Comparison of ENCODE assay signal across 24 mouse cellular contexts in the genomic region with DNA sequence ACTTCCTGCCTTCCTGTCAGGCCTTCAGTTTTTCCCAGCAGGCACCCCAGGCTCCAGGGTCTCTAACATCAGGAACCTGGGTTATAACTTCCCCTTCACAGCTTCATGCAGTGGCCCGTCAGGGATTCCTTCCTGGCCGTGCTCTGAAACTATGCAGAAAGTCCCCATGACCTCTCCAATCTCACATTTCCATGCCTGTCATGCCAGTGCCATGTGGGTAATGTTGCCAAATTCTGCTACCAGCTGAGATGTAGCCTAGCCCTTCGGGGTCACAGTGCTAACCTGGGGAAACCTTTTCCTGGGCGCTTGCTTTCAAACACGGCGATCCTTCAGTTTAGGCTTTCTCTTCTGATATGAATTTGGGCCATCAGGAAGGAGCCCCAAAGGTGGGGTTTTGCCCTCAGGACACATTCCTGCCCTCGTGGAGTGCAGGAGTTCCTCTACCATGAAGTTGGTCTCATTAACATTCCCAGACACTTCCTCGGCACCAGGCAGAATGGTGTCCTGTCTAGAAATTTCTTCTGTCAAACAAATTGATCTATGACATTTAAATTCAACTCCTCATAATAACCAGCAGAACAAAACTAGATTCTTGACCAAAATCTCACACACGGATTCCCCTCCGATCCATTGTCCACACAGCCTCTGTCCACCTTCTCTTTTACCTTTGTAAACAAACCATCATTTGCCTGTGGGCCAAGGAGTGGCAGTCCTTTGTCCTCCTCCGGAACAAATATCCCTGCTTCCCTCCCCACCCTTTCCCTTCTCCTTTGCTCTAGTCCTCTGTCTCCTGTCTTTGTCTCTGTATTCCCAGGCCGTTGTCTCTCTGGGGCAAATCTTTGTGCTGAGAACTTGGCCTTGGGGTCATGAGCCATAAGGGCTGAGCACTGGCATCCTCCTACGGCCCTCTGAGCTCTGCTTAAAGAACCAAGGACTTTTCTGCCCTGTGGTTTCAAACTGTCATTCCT. TPM values are rescaled to one million over a fixed set of nuclear protein-coding genes. Genes with fewer than 3 reads are reported as not detected.
DNase-seq lines count a peak whose midpoint lies in the region; ATAC-seq lines count a peak whose summit lies in the region.
"Had no signal": no experiment of that assay in that cellular context is flagged by ENCODE, and none has a peak within 500 bp of the region (broad histone marks: within the 10 kb centered on the region; RNA-seq: fewer than 3 reads in every experiment).

No protein-coding gene starts in this region.

- WGBS in midbrain, embryonic 10.5 days = 74% methylated on average over 13 of the region's 13 CpGs
- 74% methylated on average over 13 of the region's 13 CpGs for WGBS in midbrain, embryonic 14.5 days

- intact Hi-C loops in gastrocnemius, postnatal 14 days (cut with DNase I; ENCODE audit: low total_unique reads) = no loop called here
- intact Hi-C loops in gastrocnemius, postnatal 36 days (cut with DNase I) = no loop called here

- H3K9me3 ChIP-seq in midbrain, embryonic 10.5 days (replicated peaks) = no peaks in the 10 kb centered on the region
- no peaks in the 10 kb centered on the region for H3K9me3 ChIP-seq in midbrain, embryonic 14.5 days (ENCODE audit: control insufficient read depth, low read length)
- H3K9me3 ChIP-seq: embryonic facial prominence, embryonic 15.5 days; hindbrain, embryonic 13.5 days; liver, embryonic 12.5 days had no signal

- H3K4me3 ChIP-seq in midbrain, embryonic 10.5 days = no peak overlapping the region
- H3K4me3 ChIP-seq in midbrain, embryonic 14.5 days (replicated peaks; ENCODE audit: low read depth, low read length) = no peak overlapping the region
- H3K4me3 ChIP-seq: embryonic facial prominence, embryonic 15.5 days; hindbrain, embryonic 13.5 days; left cerebral cortex, adult 2 months; liver, embryonic 12.5 days; megakaryocyte, embryonic 14.5 days had no signal

- ATAC-seq in midbrain, embryonic 14.5 days (ENCODE audit: low FRiP score, low TSS enrichment) = no peak
- ATAC-seq: liver, embryonic 12.5 days had no signal

- peak overlapping the region; percentile 46 for H3K27ac ChIP-seq in midbrain, embryonic 10.5 days (replicated peaks)
- H3K27ac ChIP-seq in midbrain, embryonic 14.5 days (replicated peaks; ENCODE audit: low read depth, low read length) = no peak overlapping the region
- H3K27ac ChIP-seq: embryonic facial prominence, embryonic 15.5 days; hindbrain, embryonic 13.5 days; left cerebral cortex, adult 2 months; liver, embryonic 12.5 days had no signal

- DNase-seq in gastrocnemius, postnatal 14 days = peak; percentile 25
- no peak for DNase-seq in gastrocnemius, postnatal 36 days
- no peak for DNase-seq in midbrain, embryonic 10.5 days (ENCODE audit: low spot score)
- no peak for DNase-seq in midbrain, embryonic 14.5 days
- peak; percentile 31 for DNase-seq in Muller cell, postnatal 12 days (ENCODE audit: inconsistent ontology term)
- peak; percentile 44 for DNase-seq in skeletal muscle tissue, adult 2 months (ENCODE audit: low read depth, low spot score)
- no peak for DNase-seq in kidney, postnatal 14 days
- DNase-seq: adrenal gland, postnatal 36 days; cerebellum, adult 11-12 months; cerebellum, postnatal 14 days; embryo, embryonic 11 days; kidney, adult 8-10 months; kidney, postnatal 25 days; layer of hippocampus, adult 9-11 months; lung, adult 2 months; right cerebral cortex, adult 18-20 months; thymus, postnatal 25 days had no signal

- H3K9ac ChIP-seq in midbrain, embryonic 14.5 days (replicated peaks; ENCODE audit: low read length) = no peak overlapping the region
- H3K9ac ChIP-seq: embryonic facial prominence, embryonic 15.5 days; hindbrain, embryonic 13.5 days; liver, embryonic 12.5 days had no signal

- H3K4me2 ChIP-seq in midbrain, embryonic 14.5 days (ENCODE audit: low read length) = no peak overlapping the region
- H3K4me2 ChIP-seq: embryonic facial prominence, embryonic 15.5 days; hindbrain, embryonic 13.5 days; liver, embryonic 12.5 days had no signal

- H3K27me3 ChIP-seq in midbrain, embryonic 10.5 days (ENCODE audit: low read depth, poor library complexity, severe bottlenecking) = no peaks in the 10 kb centered on the region
- H3K27me3 ChIP-seq in midbrain, embryonic 14.5 days (ENCODE audit: control insufficient read depth, insufficient read depth, low read length) = no peaks in the 10 kb centered on the region
- H3K27me3 ChIP-seq: CH12.LX; embryonic facial prominence, embryonic 15.5 days; hindbrain, embryonic 13.5 days; liver, embryonic 12.5 days; megakaryocyte, embryonic 14.5 days had no signal

- H3K36me3 ChIP-seq in midbrain, embryonic 10.5 days = no peaks in the 10 kb centered on the region
- no peaks in the 10 kb centered on the region for H3K36me3 ChIP-seq in midbrain, embryonic 14.5 days (ENCODE audit: control insufficient read depth, insufficient read depth, low read length)
- H3K36me3 ChIP-seq: embryonic facial prominence, embryonic 15.5 days; hindbrain, embryonic 13.5 days; liver, embryonic 12.5 days had no signal

- H3K4me1 ChIP-seq in midbrain, embryonic 10.5 days = peaks cover 7% of the 10 kb centered on the region
- H3K4me1 ChIP-seq in midbrain, embryonic 14.5 days (ENCODE audit: control insufficient read depth, insufficient read depth, low read length) = no peaks in the 10 kb centered on the region
- H3K4me1 ChIP-seq: hindbrain, embryonic 13.5 days; megakaryocyte, embryonic 14.5 days had no signal

RNA-seq across cellular contexts. Expression of gene Slc38a4, which starts 17.4 kb away (rescaled TPM):
- 100 to 1,000 TPM; 171 to 183 TPM for total RNA-seq in gastrocnemius, postnatal 14 days (2021)
- 100 to 1,000 TPM; 156 to 217 TPM for total RNA-seq in gastrocnemius, postnatal 36 days (2021)
- 24.4 and 27.3 TPM in 2 replicates for polyA plus RNA-seq in midbrain, embryonic 10.5 days (2016; fragmentation: Nextera tagmentation; extraction: Ambion mirVana)
- polyA plus RNA-seq in midbrain, embryonic 14.5 days (2014; fragmentation: Nextera tagmentation; extraction: Ambion mirVana) = 1.5 and 3.9 TPM in 2 replicates
- total RNA-seq: granulocyte monocyte progenitor cell, adult 5-6 weeks had no signal

Comparison
In these comparisons a context has a peak if more than half of its experiments do, and no peak if none do; other contexts are left out.
1. DNase-seq: peak in gastrocnemius, postnatal 14 days (single experiment), Muller cell, postnatal 12 days (single experiment) and skeletal muscle tissue, adult 2 months (single experiment); none in gastrocnemius, postnatal 36 days (0 of 2), midbrain, embryonic 10.5 days (single experiment), midbrain, embryonic 14.5 days (single experiment) and kidney, postnatal 14 days (single experiment).